Mouse (Mus musculus) neural tube, embryonic 14.5 days (tissue): ENCODE measurements around the gene Minpp1. TPM values are rescaled to one million over a fixed set of nuclear protein-coding genes. Genes with fewer than 3 reads are reported as not detected.
A peak's percentile ranks its signal among the peaks of the same experiment; 100 is the strongest.
"Not testable (repeated sequence)": the region's sequence is repeated elsewhere in the genome, so short reads cannot be mapped to it uniquely, and the experiment has no call there.

Source experiments
- ATAC-seq: fragments of 200-750 bp; cut with Nextera tagmentation; 2 replicates; pipeline ENCODE4 v1.8.0; 2017; ENCODE audit warnings: low read depth, mild to moderate bottlenecking, moderate TSS enrichment, moderate library complexity
- H3K27ac ChIP-seq: fragments of 300-500 bp; sonication (generic); 2 replicates; pipeline ENCODE4 v1.5.1; 2014; ENCODE audit warnings: low read depth, mild to moderate bottlenecking, control low read depth, low read length, moderate library complexity, mixed read lengths
- H3K27me3 ChIP-seq: fragments of 300-500 bp; sonication (generic); 2 replicates; pipeline ENCODE4 v1.6.1; 2014; ENCODE audit warnings: low read length; ENCODE audit not compliant: control insufficient read depth, insufficient read depth
- H3K36me3 ChIP-seq: fragments of 300-500 bp; sonication (generic); 2 replicates; pipeline ENCODE4 v1.6.1; 2014; ENCODE audit warnings: low read length, mixed read lengths; ENCODE audit not compliant: control insufficient read depth, insufficient read depth
- H3K4me1 ChIP-seq: fragments of 300-500 bp; sonication (generic); 2 replicates; pipeline ENCODE4 v1.6.1; 2014; ENCODE audit warnings: low read length; ENCODE audit not compliant: control insufficient read depth, insufficient read depth
- H3K4me2 ChIP-seq: fragments of 300-500 bp; sonication (generic); 2 replicates; pipeline ENCODE4 v1.6.1; 2014; ENCODE audit warnings: mild to moderate bottlenecking, low read depth, low read length, control low read depth
- H3K4me3 ChIP-seq: fragments of 300-500 bp; sonication (generic); 2 replicates; pipeline ENCODE4 v1.5.1; 2014; ENCODE audit warnings: low read depth, low read length, control low read depth, mixed read lengths
- H3K9ac ChIP-seq: fragments of 300-500 bp; sonication (generic); replicated peaks from 2 replicates; pipeline ENCODE4 v1.6.1; 2014; ENCODE audit warnings: low read depth, mild to moderate bottlenecking, control low read depth, low read length, mixed read lengths
- H3K9me3 ChIP-seq: fragments of 300-500 bp; sonication (generic); 2 replicates; pipeline ENCODE4 v1.6.1; 2016; ENCODE audit warnings: low read length; ENCODE audit not compliant: control insufficient read depth
- WGBS: fragments of 180-500 bp; shearing (Covaris S2); extraction: QIAGEN DNeasy Blood & Tissue Kit; methylation state at CpG from one replicate; pipeline ENCODE4 v1.1.7; 2014; 5-methylcytosine and 5-hydroxymethylcytosine counted together
- polyA plus RNA-seq: library from polyadenylated mRNA; unstranded; fragments of >200 nt; fragmentation: Nextera tagmentation; extraction: Ambion mirVana; gene quantifications from 2 replicates; pipeline ENCODE4 v1.2.1, GENCODE M21; 2014

The Minpp1 gene
- 60.5 and 65.6 TPM in 2 replicates for polyA plus RNA-seq

- Histone ChIP-seq H3K27me3 (no peaks in the 10 kb centered on the region), H3K9ac (peak within 1 kb of the TSS; percentile 65), H3K36me3 (no peaks in the 10 kb centered on the region), H3K27ac (peak within 1 kb of the TSS; percentile 78), H3K4me3 (peak within 1 kb of the TSS; percentile 74), H3K4me1 (peaks cover 17% of the 10 kb centered on the region; the same call in 1 of the 2 replicates), H3K4me2 (peak within 1 kb of the TSS; percentile 67), H3K9me3 (no peaks in the 10 kb centered on the region)
- under 1% methylated on average over 59 of the region's 64 CpGs for WGBS
- peak; percentile 96 for ATAC-seq
Measured at GRCm38 (mm10) chr19:32485681-32486105, at the start of gene Minpp1. Gene Minpp1 (plus strand): TSS chr19:32485769.

DNA sequence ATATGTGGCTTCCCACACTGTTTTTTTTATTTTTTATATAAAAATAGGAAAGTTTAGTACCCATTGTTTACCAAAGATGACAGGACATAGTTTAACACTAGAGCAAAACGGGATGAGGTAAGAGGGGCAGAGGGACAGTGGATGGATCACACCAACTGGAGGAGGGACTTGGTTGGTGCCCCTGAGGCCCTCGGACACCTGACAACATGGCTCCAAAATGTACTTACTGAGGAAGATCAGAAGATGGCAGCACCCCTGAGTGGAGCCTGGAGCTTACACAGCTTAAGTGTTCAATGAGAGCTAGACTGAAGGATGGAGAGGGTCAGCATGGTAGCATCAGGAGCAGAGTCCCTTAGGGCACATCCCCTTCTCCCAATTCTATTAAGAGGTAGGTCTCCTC, 46.2 kb upstream of the Minpp1 start:
- Histone ChIP-seq H3K9ac (no peak overlapping the region), H3K27me3 (no peaks in the 10 kb centered on the region), H3K36me3 (no peaks in the 10 kb centered on the region), H3K9me3 (no peaks in the 10 kb centered on the region), H3K27ac (no peak overlapping the region), H3K4me2 (no peak overlapping the region), H3K4me3 (no peak overlapping the region), H3K4me1 (no peaks in the 10 kb centered on the region)
- 90% methylated on average over 2 of the region's 2 CpGs for WGBS
- ATAC-seq: no peak

- H3K27me3 ChIP-seq: no peaks in the 10 kb centered on the region
- no peaks in the 10 kb centered on the region for H3K9me3 ChIP-seq
- no peak overlapping the region for H3K4me2 ChIP-seq
- H3K36me3 ChIP-seq: no peaks in the 10 kb centered on the region
- 98% methylated on average over 10 of the region's 11 CpGs for WGBS
- H3K4me3 ChIP-seq: no peak overlapping the region
- ATAC-seq: no peak
- no peak overlapping the region for H3K9ac ChIP-seq
- H3K27ac ChIP-seq: no peak overlapping the region
- H3K4me1 ChIP-seq: no peaks in the 10 kb centered on the region
Measured at GRCm38 (mm10) chr19:32441568-32441967, 44.0 kb upstream of the Minpp1 start.

GRCm38 (mm10) chr19:32448931-32449330, 36.6 kb upstream of the Minpp1 start:
- Histone ChIP-seq H3K27ac (no peak overlapping the region), H3K27me3 (no peaks in the 10 kb centered on the region), H3K9ac (no peak overlapping the region), H3K9me3 (no peaks in the 10 kb centered on the region), H3K4me2 (no peak overlapping the region), H3K36me3 (no peaks in the 10 kb centered on the region), H3K4me1 (no peaks in the 10 kb centered on the region), H3K4me3 (no peak overlapping the region)
- WGBS: 97% methylated on average over 10 of the region's 10 CpGs
- no peak for ATAC-seq

GRCm38 (mm10) chr19:32452231-32452630, 33.3 kb upstream of the Minpp1 start:
- Histone ChIP-seq H3K9me3 (no peaks in the 10 kb centered on the region), H3K4me2 (no peak overlapping the region), H3K4me3 (no peak overlapping the region), H3K36me3 (no peaks in the 10 kb centered on the region), H3K9ac (no peak overlapping the region), H3K27ac (no peak overlapping the region), H3K4me1 (no peaks in the 10 kb centered on the region), H3K27me3 (no peaks in the 10 kb centered on the region)
- 62% methylated on average over 4 of the region's 4 CpGs for WGBS
- ATAC-seq: no peak

- Histone ChIP-seq H3K4me1 (no peaks in the 10 kb centered on the region), H3K9ac (no peak overlapping the region), H3K4me3 (no peak overlapping the region), H3K36me3 (no peaks in the 10 kb centered on the region), H3K27me3 (no peaks in the 10 kb centered on the region), H3K4me2 (no peak overlapping the region), H3K9me3 (no peaks in the 10 kb centered on the region), H3K27ac (no peak overlapping the region)
- ATAC-seq: no peak
- WGBS: 94% methylated on average over 2 of the region's 2 CpGs
Measured at GRCm38 (mm10) chr19:32456744-32457143, 28.8 kb upstream of the Minpp1 start.

GRCm38 (mm10) chr19:32457631-32458030, 27.9 kb upstream of the Minpp1 start:
- 84% methylated on average over 8 of the region's 8 CpGs for WGBS
- not testable (repeated sequence) for H3K4me3 ChIP-seq, ATAC-seq, H3K4me2 ChIP-seq, H3K9ac ChIP-seq, H3K9me3 ChIP-seq, H3K4me1 ChIP-seq, H3K27ac ChIP-seq, H3K27me3 ChIP-seq, H3K36me3 ChIP-seq

GRCm38 (mm10) chr19:32463037-32463436, 22.5 kb upstream of the Minpp1 start:
- Histone ChIP-seq H3K9me3 (no peaks in the 10 kb centered on the region), H3K4me3 (no peak overlapping the region), H3K27ac (no peak overlapping the region), H3K9ac (no peak overlapping the region), H3K36me3 (no peaks in the 10 kb centered on the region), H3K27me3 (no peaks in the 10 kb centered on the region), H3K4me1 (no peaks in the 10 kb centered on the region), H3K4me2 (no peak overlapping the region)
- WGBS: 93% methylated on average over 6 of the region's 6 CpGs
- ATAC-seq: no peak

DNA sequence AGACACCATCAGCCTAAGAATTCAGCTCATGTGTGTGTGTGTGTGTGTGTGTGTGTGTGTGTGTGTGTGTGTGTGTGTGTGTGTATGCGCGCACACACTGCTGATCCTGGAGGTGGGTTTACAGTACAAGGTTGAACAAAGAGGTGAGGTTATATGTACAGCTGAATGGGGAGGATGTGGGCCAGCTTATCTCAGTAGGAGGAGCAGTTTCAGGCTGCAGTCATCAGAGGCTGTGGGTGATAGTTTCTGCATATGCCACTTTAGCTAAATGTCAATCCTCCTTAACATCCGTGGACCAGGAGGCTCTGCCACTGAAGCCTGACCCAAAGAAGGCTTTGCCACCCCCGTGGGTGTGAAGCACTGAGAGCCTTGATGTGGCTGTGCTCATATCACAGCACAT, 20.3 kb upstream of the Minpp1 start:
- no peaks in the 10 kb centered on the region for H3K36me3 ChIP-seq
- no peak for ATAC-seq
- H3K9me3 ChIP-seq: no peaks in the 10 kb centered on the region
- no peak overlapping the region for H3K4me2 ChIP-seq
- no peak overlapping the region for H3K27ac ChIP-seq
- 90% methylated on average over 2 of the region's 4 CpGs for WGBS
- no peaks in the 10 kb centered on the region for H3K4me1 ChIP-seq
- H3K4me3 ChIP-seq: no peak overlapping the region
- no peak overlapping the region for H3K9ac ChIP-seq
- no peaks in the 10 kb centered on the region for H3K27me3 ChIP-seq

DNA sequence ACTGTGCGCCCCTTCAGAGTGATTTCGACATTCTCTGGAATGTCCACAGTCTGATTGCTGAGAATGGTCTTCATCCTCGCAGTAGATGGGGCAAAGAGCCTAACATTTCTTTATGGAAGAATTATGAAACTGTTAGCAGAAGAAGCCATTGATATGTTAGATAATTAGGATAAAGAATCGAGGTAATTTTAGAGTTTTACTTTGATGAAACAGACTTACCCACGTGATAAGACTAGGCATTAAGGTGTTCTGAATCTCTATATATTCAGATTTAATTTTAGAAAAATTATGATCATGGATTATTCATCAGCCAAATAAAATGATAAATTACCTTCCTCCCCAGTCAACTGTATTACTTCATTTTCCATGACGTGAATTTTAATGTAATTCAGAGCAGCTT, 19.1 kb upstream of the Minpp1 start, which contains the start of gene Rpl9-ps6:
Gene Rpl9-ps6, minus strand, starts transcription at position 101 of the 400 bp plus-strand sequence.
- H3K9me3 ChIP-seq: no peaks in the 10 kb centered on the region
- no peak within 1 kb of the TSS for H3K4me2 ChIP-seq
- no peaks in the 10 kb centered on the region for H3K36me3 ChIP-seq
- no peak within 1 kb of the TSS for H3K9ac ChIP-seq
- 80% methylated on average over 5 of the region's 6 CpGs for WGBS
- H3K27ac ChIP-seq: no peak within 1 kb of the TSS
- no peak for ATAC-seq
- H3K27me3 ChIP-seq: no peaks in the 10 kb centered on the region
- no peak within 1 kb of the TSS for H3K4me3 ChIP-seq
- no peaks in the 10 kb centered on the region for H3K4me1 ChIP-seq
